In genomic region chr1:154536763-154537162, GRCm38 (mm10) we compare ENCODE assay signal across 22 mouse cellular contexts.
DNase-seq lines count a peak whose midpoint lies in the region; ATAC-seq and TF ChIP-seq lines count a peak whose summit lies in the region.
"Had no signal": no experiment of that assay in that cellular context is flagged by ENCODE, and none has a peak within 500 bp of the region (broad histone marks: within the 10 kb centered on the region; RNA-seq: fewer than 3 reads in every experiment).

No protein-coding gene starts in this region.

- no peak overlapping the region for H3K4me3 ChIP-seq in CH12.LX (replicated peaks in 1 of 3; ENCODE audit: low read depth in 2 of 3, low read length in 2 of 3, poor library complexity in 1 of 3)
- H3K4me3 ChIP-seq in liver, embryonic 11.5 days (ENCODE audit: low read depth, low read length), result no peak overlapping the region

- no peaks in the 10 kb centered on the region for H3K27me3 ChIP-seq in CH12.LX (replicated peaks)
- H3K27me3 ChIP-seq in splenic B cell, adult 2 months (ENCODE audit: control insufficient read depth, insufficient read depth, low read length, poor library complexity, severe bottlenecking), result no peaks in the 10 kb centered on the region
- no peaks in the 10 kb centered on the region for H3K27me3 ChIP-seq in liver, embryonic 11.5 days (replicated peaks; ENCODE audit: control insufficient read depth, insufficient read depth, low read length)

- in situ Hi-C loops in CH12.LX (cut with MboI; ENCODE audit: low pct_ligation_motif_present, low pct_unique_long_range_greater_than_20kb, low sequenced_read_pairs), result no loop called here

- no peak overlapping the region for H3K9ac ChIP-seq in CH12.LX (ENCODE audit: insufficient read depth, low read depth)
- H3K9ac ChIP-seq in liver, embryonic 11.5 days (ENCODE audit: low read depth, low read length), result no peak overlapping the region

- no peaks in the 10 kb centered on the region for H3K79me2 ChIP-seq in CH12.LX (replicated peaks; ENCODE audit: control insufficient read depth, extremely low read depth, insufficient read depth, poor library complexity, severe bottlenecking)

- no peaks in the 10 kb centered on the region for H3K9me3 ChIP-seq in CH12.LX (replicated peaks; ENCODE audit: low read length)
- no peaks in the 10 kb centered on the region for H3K9me3 ChIP-seq in liver, embryonic 11.5 days (ENCODE audit: control insufficient read depth, low read length)

- dilution Hi-C loops in CH12.LX (cut with MboI; ENCODE audit: extremely low pct_ligation_motif_present, extremely low pct_unique_long_range_greater_than_20kb, low sequenced_read_pairs), result no loop called here

- no peaks in the 10 kb centered on the region for H3K36me3 ChIP-seq in CH12.LX (replicated peaks in 1 of 2; ENCODE audit: control insufficient read depth in 1 of 2, insufficient read depth in 1 of 2, low read length in 1 of 2)
- H3K36me3 ChIP-seq in splenic B cell, adult 2 months (ENCODE audit: control insufficient read depth, insufficient read depth, low read length, poor library complexity, severe bottlenecking), result no peaks in the 10 kb centered on the region
- no peaks in the 10 kb centered on the region for H3K36me3 ChIP-seq in liver, embryonic 11.5 days (ENCODE audit: control insufficient read depth, insufficient read depth, low read length)
- H3K36me3 ChIP-seq: G1E had no signal

- peak overlapping the region; percentile 57; the same call in 1 of the 2 replicates for H3K4me2 ChIP-seq in CH12.LX (ENCODE audit: insufficient read depth, low read depth, poor library complexity, severe bottlenecking)
- no peak overlapping the region for H3K4me2 ChIP-seq in liver, embryonic 11.5 days

- 69% methylated on average over 2 of the region's 2 CpGs for WGBS in liver, embryonic 11.5 days

- ATAC-seq in liver, embryonic 11.5 days (replicated peaks; ENCODE audit: low FRiP score), result no peak
- ATAC-seq: activated CD4-positive, CD25-positive, alpha-beta regulatory T cell, adult 4 months; CD4-positive, CD25-positive, alpha-beta regulatory T cell, adult 4 months; Patski had no signal

- DNase-seq in A20 (ENCODE audit: low read depth, low spot score) (peak; percentile 2), CH12.LX (ENCODE audit: extremely low read depth) (peak; percentile 65)
- peak; percentile 10 for DNase-seq in splenic B cell, adult 2 months (ENCODE audit: low read depth, low spot score)
- no peak for DNase-seq in heart, postnatal 14 days
- no peak for DNase-seq in urinary bladder, postnatal 14 days (ENCODE audit: low spot score)
- no peak for DNase-seq in liver, embryonic 11.5 days (ENCODE audit: low spot score)
- DNase-seq: adrenal gland, adult 2 months; adrenal gland, adult 8-10 months; adrenal gland, postnatal 10 days; adrenal gland, postnatal 14 days; adrenal gland, postnatal 25 days; adrenal gland, postnatal 36 days; B cell, adult 2 months; cerebellum, adult 11 months; cerebellum, adult 11-12 months; cerebellum, adult 18-20 months; cerebellum, adult 2 months; cerebellum, adult 8-10 months had no signal

- H3K27ac ChIP-seq in CH12.LX (ENCODE audit: insufficient read depth, low read depth), result peak overlapping the region; percentile 23; the same call in 1 of the 2 replicates
- H3K27ac ChIP-seq in liver, embryonic 11.5 days (ENCODE audit: low read depth, low read length), result no peak overlapping the region

- TF ChIP-seq EP300 in CH12.LX (IDR thresholded peaks at IDR 0.05; ENCODE audit: low read length), result peak; percentile 90

- no peak for TF ChIP-seq CTCF in CH12.LX (conservative IDR thresholded peaks at IDR 0.05 in 1 of 2, IDR thresholded peaks at IDR 0.05 in 1 of 2; ENCODE audit: low read depth in 2 of 2, low read length in 2 of 2)

- peaks cover 34 to 43% of the 10 kb centered on the region in 2 experiments for H3K4me1 ChIP-seq in CH12.LX (ENCODE audit: control insufficient read depth in 1 of 2, insufficient read depth in 2 of 2)
- no peaks in the 10 kb centered on the region for H3K4me1 ChIP-seq in liver, embryonic 11.5 days (replicated peaks; ENCODE audit: control insufficient read depth, insufficient read depth, low read length)

- TF ChIP-seq RAD21 in CH12.LX (IDR thresholded peaks at IDR 0.05; ENCODE audit: low read depth, low read length), result no peak

- no peak for TF ChIP-seq POLR2A in CH12.LX (IDR thresholded peaks at IDR 0.05; ENCODE audit: low read depth, low read length)

- intact Hi-C loops in heart, postnatal 14 days (cut with DNase I), result no loop called here

TF ChIP-seq in CH12.LX, 34 proteins besides CTCF, POLR2A, EP300 and RAD21:
- TF ChIP-seq ETS1 (conservative IDR thresholded peaks at IDR 0.05; ENCODE audit: low read depth, low read length), result peak; percentile 61
- TF ChIP-seq MEF2A (IDR thresholded peaks at IDR 0.05; ENCODE audit: borderline replicate concordance, low read depth, low read length), result peak; percentile 69; the same call in 1 of the 2 replicates
- 0 out of 2 replicates have a peak, but pooled peaks have one; percentile 25 for TF ChIP-seq ELF1 (IDR thresholded peaks at IDR 0.05; ENCODE audit: low read depth, low read length)
- TF ChIP-seq MAFK (IDR thresholded peaks at IDR 0.05; ENCODE audit: insufficient replicate concordance, low read length), result peak; percentile 65; the same call in 1 of the 2 replicates
- TF ChIP-seq JUN (IDR thresholded peaks at IDR 0.05; ENCODE audit: insufficient read depth, low read depth, low read length), result peak; percentile 74
- TF ChIP-seq RCOR1 (conservative IDR thresholded peaks at IDR 0.05; ENCODE audit: low read depth, low read length), result 0 out of 2 replicates have a peak, but pooled peaks have one; percentile 58
- TF ChIP-seq ZC3H11A (IDR thresholded peaks at IDR 0.05; ENCODE audit: low read depth, low read length), result no peak
- peak; percentile 60 for TF ChIP-seq JUND (conservative IDR thresholded peaks at IDR 0.05; ENCODE audit: low read depth, low read length)
- TF ChIP-seq CHD2 (IDR thresholded peaks at IDR 0.05; ENCODE audit: low read length), result peak; percentile 65; the same call in 1 of the 2 replicates
- TF ChIP-seq ZNF384 (IDR thresholded peaks at IDR 0.05; ENCODE audit: low read depth, low read length), result peak; percentile 42
- no peak for TF ChIP-seq PAX5 (IDR thresholded peaks at IDR 0.05; ENCODE audit: low read length)
- TF ChIP-seq TCF12 (IDR thresholded peaks at IDR 0.05; ENCODE audit: low read depth, low read length), result peak; percentile 59; the same call in 1 of the 2 replicates
- no peak; the same call in 1 of the 2 replicates for TF ChIP-seq CHD1 (IDR thresholded peaks at IDR 0.05; ENCODE audit: low read depth, low read length)
- peak; percentile 87 for TF ChIP-seq IRF4 (IDR thresholded peaks at IDR 0.05; ENCODE audit: low read depth, low read length)
- TF ChIP-seq MAZ (IDR thresholded peaks at IDR 0.05; ENCODE audit: low read depth, low read length), result 0 out of 2 replicates have a peak, but pooled peaks have one; percentile 32

Comparison
In these comparisons a context has a peak if more than half of its experiments do, and no peak if none do; other contexts are left out.
1. DNase-seq: peak in A20 (single experiment), CH12.LX (single experiment) and splenic B cell, adult 2 months (single experiment); none in heart, postnatal 14 days (0 of 2), urinary bladder, postnatal 14 days (single experiment) and liver, embryonic 11.5 days (single experiment).